Mouse (Mus musculus) lung, postnatal 25 days (tissue): ENCODE results near the gene Prpf4.

Experiments
- DNase-seq: peaks from one replicate; pipeline ENCODE4 v3.0.0; 2022; ENCODE audit warnings: low spot score

Prpf4 gene

GRCm38 (mm10) chr4:62389592-62390512 is 18.7 kb upstream of the Prpf4 start:
- peak; percentile 32 for DNase-seq

- DNase-seq, result no peak
Observed at GRCm38 (mm10) chr4:62391892-62392291, 16.7 kb upstream of the Prpf4 start.

GRCm38 (mm10) chr4:62393459-62393858 is 15.1 kb upstream of the Prpf4 start:
- no peak for DNase-seq

- peak; percentile 21 for DNase-seq
Observed at GRCm38 (mm10) chr4:62395806-62396205, 12.8 kb upstream of the Prpf4 start.

- DNase-seq, result no peak
Observed at GRCm38 (mm10) chr4:62397616-62398365, 10.8 kb upstream of the Prpf4 start.

GRCm38 (mm10) chr4:62398956-62399355 is 9.6 kb upstream of the Prpf4 start:
- no peak for DNase-seq

GRCm38 (mm10) chr4:62406133-62406532 is 2.5 kb upstream of the Prpf4 start:
- no peak for DNase-seq

- peak; percentile 70 for DNase-seq
Observed at GRCm38 (mm10) chr4:62407730-62408582, 641 bp upstream of the Prpf4 start.

- no peak for DNase-seq
Observed at GRCm38 (mm10) chr4:62409615-62410014, 1.0 kb downstream of the Prpf4 start.

- DNase-seq, result no peak
Observed at GRCm38 (mm10) chr4:62410325-62410724, 1.7 kb downstream of the Prpf4 start.

GRCm38 (mm10) chr4:62411606-62412005 is 3.0 kb downstream of the Prpf4 start:
- DNase-seq, result no peak

GRCm38 (mm10) chr4:62418448-62418847 is 9.9 kb downstream of the Prpf4 start:
- DNase-seq, result no peak

GRCm38 (mm10) chr4:62419091-62419490 is 10.5 kb downstream of the Prpf4 start:
- no peak for DNase-seq

GRCm38 (mm10) chr4:62425891-62426290 is 17.3 kb downstream of the Prpf4 start:
- DNase-seq, result no peak

GRCm38 (mm10) chr4:62427978-62428758 is 19.6 kb downstream of the Prpf4 start:
- DNase-seq, result no peak

GRCm38 (mm10) chr4:62429616-62430015 is 21.0 kb downstream of the Prpf4 start:
- no peak for DNase-seq

GRCm38 (mm10) chr4:62430678-62431077 is 22.1 kb downstream of the Prpf4 start:
- no peak for DNase-seq

GRCm38 (mm10) chr4:62431522-62431921 is 22.9 kb downstream of the Prpf4 start:
- no peak for DNase-seq

GRCm38 (mm10) chr4:62433939-62434870 is 25.6 kb downstream of the Prpf4 start:
- DNase-seq, result no peak

GRCm38 (mm10) chr4:62435081-62435480 is 26.5 kb downstream of the Prpf4 start, which contains the start of gene Rnf183:
Gene Rnf183 (minus strand): TSS chr4:62435252.
- no peak for DNase-seq
